Mouse (Mus musculus) hindbrain, embryonic 14.5 days (tissue): ENCODE data around the gene Cfap43. TPM values are rescaled to one million over a fixed set of nuclear protein-coding genes. Genes with fewer than 3 reads are reported as not detected.
A peak's percentile ranks its signal among the peaks of the same experiment; 100 is the strongest.

Source experiments
- ATAC-seq: fragments of 200-750 bp; cut with Nextera tagmentation; 2 replicates; pipeline ENCODE4 v1.8.0; 2017; ENCODE audit warnings: moderate number of reproducible peaks, mild to moderate bottlenecking, moderate TSS enrichment, moderate library complexity; ENCODE audit not compliant: low FRiP score
- DNase-seq: peaks from one replicate; pipeline ENCODE4 v3.0.0-alpha.2; 2015; ENCODE audit warnings: low spot score
- H3K27ac ChIP-seq: fragments of 300-500 bp; sonication (generic); 2 replicates; pipeline ENCODE4 v1.5.1; 2014; ENCODE audit warnings: mild to moderate bottlenecking, moderate library complexity
- H3K27me3 ChIP-seq: fragments of 300-500 bp; sonication (generic); 2 replicates; pipeline ENCODE4 v1.6.1; 2014; ENCODE audit warnings: mild to moderate bottlenecking, low read length, mixed read lengths; ENCODE audit not compliant: control insufficient read depth, insufficient read depth
- H3K36me3 ChIP-seq: fragments of 300-500 bp; sonication (generic); replicated peaks from 2 replicates; pipeline ENCODE4 v1.6.1; 2014; ENCODE audit not compliant: control insufficient read depth, insufficient read depth
- H3K4me1 ChIP-seq: fragments of 300-500 bp; sonication (generic); replicated peaks from 2 replicates; pipeline ENCODE4 v1.6.1; 2014; ENCODE audit warnings: antibody characterized with exemption, low read length, mixed read lengths; ENCODE audit not compliant: control insufficient read depth, insufficient read depth
- H3K4me2 ChIP-seq: fragments of 300-500 bp; sonication (generic); replicated peaks from 2 replicates; pipeline ENCODE4 v1.6.1; 2014; ENCODE audit warnings: mild to moderate bottlenecking, moderate library complexity
- H3K4me3 ChIP-seq: fragments of 300-500 bp; sonication (generic); replicated peaks from 2 replicates; pipeline ENCODE4 v1.5.1; 2014; ENCODE audit warnings: mild to moderate bottlenecking, low read length
- H3K9ac ChIP-seq: fragments of 300-500 bp; sonication (generic); 2 replicates; pipeline ENCODE4 v1.6.1; 2014
- H3K9me3 ChIP-seq: fragments of 300-500 bp; sonication (generic); 2 replicates; pipeline ENCODE4 v1.6.1; 2016; ENCODE audit warnings: low read length; ENCODE audit not compliant: control insufficient read depth
- WGBS: fragments of 180-500 bp; shearing (Covaris S2); extraction: QIAGEN DNeasy Blood & Tissue Kit; methylation state at CpG from one replicate; pipeline ENCODE4 v1.1.7; 2014; 5-methylcytosine and 5-hydroxymethylcytosine counted together
- polyA plus RNA-seq: library from polyadenylated mRNA; unstranded; fragments of >200 nt; fragmentation: Nextera tagmentation; extraction: Ambion mirVana; gene quantifications from 2 replicates; pipeline ENCODE4 v1.2.1, GENCODE M21; 2014

The Cfap43 gene
- polyA plus RNA-seq, 1 experiment from 2014 or later, result 4.2 TPM

DNA sequence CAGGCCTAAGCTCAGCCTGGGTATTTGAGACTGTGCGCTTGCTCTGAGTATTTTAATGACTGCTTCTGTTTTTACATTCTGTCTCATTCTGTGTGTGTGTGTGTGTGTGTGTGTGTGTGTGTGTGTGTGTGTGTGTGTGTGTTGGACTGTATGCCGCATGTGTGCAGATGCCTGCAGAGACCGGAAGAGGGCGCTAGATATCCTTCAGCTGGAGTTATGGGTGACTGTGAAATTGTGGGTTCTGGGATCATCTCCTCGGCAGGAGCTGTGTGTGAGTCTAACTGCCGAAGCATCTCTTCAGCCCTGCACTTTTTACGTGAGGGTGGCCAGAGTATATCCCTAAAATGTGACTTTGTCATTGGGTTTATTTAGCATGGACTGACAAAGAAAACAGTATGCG is 88.0 kb downstream of the Cfap43 start:
- Histone ChIP-seq H3K27me3 (no peaks in the 10 kb centered on the region), H3K9ac (no peak overlapping the region), H3K27ac (no peak overlapping the region), H3K36me3 (no peaks in the 10 kb centered on the region), H3K4me1 (no peaks in the 10 kb centered on the region), H3K4me3 (no peak overlapping the region), H3K4me2 (no peak overlapping the region), H3K9me3 (no peaks in the 10 kb centered on the region)
- WGBS, result 98% methylated on average over 8 of the region's 8 CpGs
- ATAC-seq (no peak), DNase-seq (no peak)

- H3K36me3 ChIP-seq, result no peaks in the 10 kb centered on the region
- 85% methylated on average over 14 of the region's 14 CpGs for WGBS
- H3K4me3 ChIP-seq, result no peak overlapping the region
- H3K27ac ChIP-seq, result no peak overlapping the region
- H3K4me1 ChIP-seq, result no peaks in the 10 kb centered on the region
- H3K9ac ChIP-seq, result no peak overlapping the region
- DNase-seq (no peak), ATAC-seq (no peak)
- no peaks in the 10 kb centered on the region for H3K27me3 ChIP-seq
- H3K9me3 ChIP-seq, result no peaks in the 10 kb centered on the region
- no peak overlapping the region for H3K4me2 ChIP-seq
Observed at GRCm38 (mm10) chr19:47829913-47830450, 89.1 kb downstream of the Cfap43 start.

- ATAC-seq, result no peak
- 0 out of 2 replicates have a peak, but pooled peaks cover 7% of the 10 kb centered on the region for H3K4me1 ChIP-seq
- H3K4me2 ChIP-seq, result no peak overlapping the region
- H3K9ac ChIP-seq, result no peak overlapping the region
- H3K27me3 ChIP-seq, result no peaks in the 10 kb centered on the region
- H3K4me3 ChIP-seq, result no peak overlapping the region
- WGBS, result 87% methylated on average over 5 of the region's 5 CpGs
- no peaks in the 10 kb centered on the region for H3K36me3 ChIP-seq
- no peak overlapping the region for H3K27ac ChIP-seq
- no peaks in the 10 kb centered on the region for H3K9me3 ChIP-seq
- no peak for DNase-seq
Observed at GRCm38 (mm10) chr19:47824026-47824425, 95.1 kb downstream of the Cfap43 start.

DNA sequence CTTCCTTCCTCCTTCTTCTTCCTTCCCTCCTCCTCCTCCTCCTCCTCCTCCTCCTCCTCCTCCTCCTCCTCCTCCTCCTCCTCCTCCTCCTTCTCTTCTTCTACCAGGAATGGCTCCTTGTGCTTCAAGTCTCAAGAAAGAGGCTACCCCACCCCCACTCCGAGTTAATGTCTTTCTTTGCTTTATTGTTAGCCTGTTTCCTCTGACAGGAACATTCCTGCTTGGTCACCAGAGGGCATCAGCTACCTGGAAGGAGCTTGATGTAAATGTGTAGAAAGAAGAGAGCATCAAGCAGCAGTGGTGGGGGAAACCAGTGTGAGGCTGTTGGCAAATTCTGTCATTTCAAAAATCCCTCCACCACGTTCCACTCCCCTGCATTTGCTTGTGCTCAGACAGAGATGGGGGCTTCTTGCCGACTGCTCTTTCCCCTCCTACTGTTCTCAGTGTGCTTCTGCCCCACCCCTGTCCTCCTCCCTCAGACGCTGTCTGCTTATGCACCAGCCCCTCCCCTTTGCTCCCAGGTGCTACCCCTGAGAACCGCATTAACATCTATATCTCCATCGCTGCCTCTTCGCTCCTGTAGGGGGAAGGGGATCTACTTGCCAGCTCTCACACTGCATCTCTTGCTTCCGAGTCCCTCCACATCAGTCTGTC is 96.8 kb downstream of the Cfap43 start:
- WGBS, result 23% methylated on average over 8 of the region's 8 CpGs
- Histone ChIP-seq H3K4me1 (0 out of 2 replicates have a peak, but pooled peaks cover 7% of the 10 kb centered on the region), H3K9me3 (no peaks in the 10 kb centered on the region), H3K4me3 (no peak overlapping the region), H3K27me3 (no peaks in the 10 kb centered on the region), H3K36me3 (no peaks in the 10 kb centered on the region), H3K4me2 (peak overlapping the region; percentile 33; the same call in 1 of the 2 replicates), H3K27ac (no peak overlapping the region), H3K9ac (no peak overlapping the region)
- ATAC-seq, result no peak
- DNase-seq, result peak; percentile 46

GRCm38 (mm10) chr19:47821494-47821872 is 97.6 kb downstream of the Cfap43 start:
- ATAC-seq, result no peak
- H3K27me3 ChIP-seq, result no peaks in the 10 kb centered on the region
- no peak overlapping the region for H3K27ac ChIP-seq
- H3K9me3 ChIP-seq, result no peaks in the 10 kb centered on the region
- H3K4me1 ChIP-seq, result 0 out of 2 replicates have a peak, but pooled peaks cover 7% of the 10 kb centered on the region
- no peak overlapping the region for H3K4me2 ChIP-seq
- 66% methylated on average over 7 of the region's 7 CpGs for WGBS
- no peak overlapping the region for H3K4me3 ChIP-seq
- no peak overlapping the region for H3K9ac ChIP-seq
- no peak for DNase-seq
- H3K36me3 ChIP-seq, result no peaks in the 10 kb centered on the region

- H3K9me3 ChIP-seq, result no peaks in the 10 kb centered on the region
- H3K27me3 ChIP-seq, result no peaks in the 10 kb centered on the region
- H3K9ac ChIP-seq, result no peak overlapping the region
- H3K27ac ChIP-seq, result no peak overlapping the region
- no peak for ATAC-seq
- 0 out of 2 replicates have a peak, but pooled peaks cover 7% of the 10 kb centered on the region for H3K4me1 ChIP-seq
- 30% methylated on average over 7 of the region's 9 CpGs for WGBS
- H3K4me2 ChIP-seq, result no peak overlapping the region
- peak; percentile 86 for DNase-seq
- no peak overlapping the region for H3K4me3 ChIP-seq
- no peaks in the 10 kb centered on the region for H3K36me3 ChIP-seq
Observed at GRCm38 (mm10) chr19:47820832-47821493, 98.1 kb downstream of the Cfap43 start.

DNA sequence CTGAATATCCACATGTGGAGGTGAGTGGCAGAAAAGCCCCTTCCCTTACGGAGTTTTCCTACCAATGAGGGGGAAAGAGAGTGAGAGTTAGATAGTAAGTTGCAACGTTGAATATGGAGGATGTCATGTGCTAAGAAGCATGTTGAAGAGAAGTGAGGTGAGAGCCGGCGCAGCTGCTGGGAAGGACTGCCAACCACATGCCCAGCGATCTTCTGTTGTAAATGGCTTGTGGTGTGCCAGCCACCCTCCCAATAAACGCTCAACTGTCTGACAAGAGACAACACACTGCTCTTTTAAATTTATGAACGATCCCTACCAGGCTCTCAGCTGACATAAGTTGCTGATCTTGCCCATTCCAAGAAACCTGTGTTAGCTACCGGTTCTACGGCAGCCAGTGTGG is 101.4 kb downstream of the Cfap43 start:
- 0 out of 2 replicates have a peak, but pooled peaks cover 7% of the 10 kb centered on the region for H3K4me1 ChIP-seq
- no peak overlapping the region for H3K9ac ChIP-seq
- DNase-seq (no peak), ATAC-seq (no peak)
- H3K4me2 ChIP-seq, result no peak overlapping the region
- H3K27ac ChIP-seq, result no peak overlapping the region
- 87% methylated on average over 9 of the region's 9 CpGs for WGBS
- H3K4me3 ChIP-seq, result no peak overlapping the region
- no peaks in the 10 kb centered on the region for H3K9me3 ChIP-seq
- H3K36me3 ChIP-seq, result no peaks in the 10 kb centered on the region
- no peaks in the 10 kb centered on the region for H3K27me3 ChIP-seq

GRCm38 (mm10) chr19:47814721-47815120 is 104.4 kb downstream of the Cfap43 start:
- Histone ChIP-seq H3K27me3 (no peaks in the 10 kb centered on the region), H3K4me3 (no peak overlapping the region), H3K4me2 (no peak overlapping the region), H3K36me3 (no peaks in the 10 kb centered on the region), H3K9ac (no peak overlapping the region), H3K4me1 (no peaks in the 10 kb centered on the region), H3K27ac (no peak overlapping the region), H3K9me3 (no peaks in the 10 kb centered on the region)
- 94% methylated on average over 5 of the region's 5 CpGs for WGBS
- ATAC-seq (no peak), DNase-seq (no peak)

GRCm38 (mm10) chr19:47812091-47812490 is 107.0 kb downstream of the Cfap43 start:
- no peaks in the 10 kb centered on the region for H3K27me3 ChIP-seq
- DNase-seq (no peak), ATAC-seq (no peak)
- H3K9ac ChIP-seq, result no peak overlapping the region
- H3K27ac ChIP-seq, result no peak overlapping the region
- H3K36me3 ChIP-seq, result no peaks in the 10 kb centered on the region
- no peak overlapping the region for H3K4me3 ChIP-seq
- H3K4me2 ChIP-seq, result no peak overlapping the region
- no peaks in the 10 kb centered on the region for H3K9me3 ChIP-seq
- H3K4me1 ChIP-seq, result no peaks in the 10 kb centered on the region
- WGBS, result 78% methylated on average over 10 of the region's 10 CpGs
